25 mouse cellular contexts compared by ENCODE assay signal in genomic region chr2:137581491-137581890, GRCm38 (mm10).
DNase-seq lines count a peak whose midpoint lies in the region; ATAC-seq and TF ChIP-seq lines count a peak whose summit lies in the region.
"Had no signal": no experiment of that assay in that cellular context is flagged by ENCODE, and none has a peak within 500 bp of the region (broad histone marks: within the 10 kb centered on the region; RNA-seq: fewer than 3 reads in every experiment).

No protein-coding gene starts in this region.

- no peak overlapping the region for H3K27ac ChIP-seq in lung, embryonic 14.5 days (ENCODE audit: low read depth)
- H3K27ac ChIP-seq in embryonic facial prominence, embryonic 11.5 days (replicated peaks; ENCODE audit: low read depth, low read length): no peak overlapping the region
- H3K27ac ChIP-seq: heart, adult 2 months; heart, embryonic 13.5 days; hindbrain, embryonic 12.5 days; left cerebral cortex, adult 2 months; liver, embryonic 13.5 days; midbrain, embryonic 15.5 days; stomach, postnatal 0 days had no signal

- no peak overlapping the region for H3K4me2 ChIP-seq in lung, embryonic 14.5 days
- H3K4me2 ChIP-seq in embryonic facial prominence, embryonic 11.5 days (ENCODE audit: low read depth, low read length): no peak overlapping the region
- H3K4me2 ChIP-seq: heart, embryonic 13.5 days; hindbrain, embryonic 12.5 days; liver, embryonic 13.5 days; midbrain, embryonic 15.5 days had no signal

- no peak overlapping the region for H3K4me3 ChIP-seq in lung, embryonic 14.5 days (ENCODE audit: low read depth, low read length)
- H3K4me3 ChIP-seq in embryonic facial prominence, embryonic 11.5 days (ENCODE audit: low read depth, low read length): no peak overlapping the region
- H3K4me3 ChIP-seq: heart, adult 2 months; heart, embryonic 13.5 days; hindbrain, embryonic 12.5 days; left cerebral cortex, adult 2 months; liver, embryonic 13.5 days; megakaryocyte, embryonic 14.5 days; midbrain, embryonic 15.5 days had no signal

- no peaks in the 10 kb centered on the region for H3K36me3 ChIP-seq in lung, embryonic 14.5 days (ENCODE audit: insufficient read depth)
- no peaks in the 10 kb centered on the region for H3K36me3 ChIP-seq in embryonic facial prominence, embryonic 11.5 days (replicated peaks; ENCODE audit: control insufficient read depth, insufficient read depth, low read depth, low read length)
- H3K36me3 ChIP-seq: heart, embryonic 13.5 days; hindbrain, embryonic 12.5 days; liver, embryonic 13.5 days; midbrain, embryonic 15.5 days had no signal

- H3K4me1 ChIP-seq in lung, embryonic 14.5 days (ENCODE audit: insufficient read depth): no peaks in the 10 kb centered on the region
- H3K4me1 ChIP-seq in embryonic facial prominence, embryonic 11.5 days (ENCODE audit: control insufficient read depth, insufficient read depth, low read length): no peaks in the 10 kb centered on the region
- H3K4me1 ChIP-seq: heart, embryonic 13.5 days; hindbrain, embryonic 12.5 days; liver, embryonic 13.5 days; megakaryocyte, embryonic 14.5 days; midbrain, embryonic 15.5 days had no signal

- H3K9ac ChIP-seq in lung, embryonic 14.5 days: no peak overlapping the region
- no peak overlapping the region for H3K9ac ChIP-seq in embryonic facial prominence, embryonic 11.5 days (replicated peaks; ENCODE audit: low read length)
- H3K9ac ChIP-seq: forebrain, postnatal 0 days; heart, embryonic 13.5 days; hindbrain, embryonic 12.5 days; liver, embryonic 13.5 days; midbrain, embryonic 15.5 days had no signal

- peak; percentile 45 for DNase-seq in embryo, embryonic 10 days (ENCODE audit: low spot score)
- DNase-seq in embryo, embryonic 11 days: no peak
- DNase-seq in lung, embryonic 14.5 days: peak; percentile 9
- DNase-seq in lung, postnatal 25 days (ENCODE audit: low spot score): no peak
- DNase-seq in embryonic facial prominence, embryonic 11.5 days (ENCODE audit: low spot score): peak; percentile 57
- DNase-seq in mesoderm, embryonic 11.5 days (ENCODE audit: low read depth, low spot score): peak; percentile 4
- DNase-seq in MN1 (ENCODE audit: low spot score): no peak
- DNase-seq: adrenal gland, postnatal 10 days; cerebellum, adult 2 months; cerebellum, postnatal 36 days; forebrain, postnatal 0 days; gastrocnemius, postnatal 14 days; heart, adult 2 months; kidney, adult 2 months; kidney, postnatal 25 days; liver, embryonic 13.5 days; lung, adult 2 months; lung, postnatal 36 days had no signal

- no peaks in the 10 kb centered on the region for H3K27me3 ChIP-seq in lung, embryonic 14.5 days (ENCODE audit: insufficient read depth, low read length)
- no peaks in the 10 kb centered on the region for H3K27me3 ChIP-seq in embryonic facial prominence, embryonic 11.5 days (ENCODE audit: control insufficient read depth, insufficient read depth, low read length)
- H3K27me3 ChIP-seq: heart, embryonic 13.5 days; hindbrain, embryonic 12.5 days; liver, embryonic 13.5 days; megakaryocyte, embryonic 14.5 days; midbrain, embryonic 15.5 days had no signal

- 20% methylated on average over 2 of the region's 2 CpGs for WGBS in lung, embryonic 14.5 days
- WGBS in embryonic facial prominence, embryonic 11.5 days: 9% methylated on average over 2 of the region's 2 CpGs

- no peak for TF ChIP-seq CTCF in lung, embryonic 14.5 days (IDR thresholded peaks at IDR 0.05; ENCODE audit: low read depth)

- no peak for ATAC-seq in lung, embryonic 14.5 days (ENCODE audit: insufficient read depth)
- no peak for ATAC-seq in embryonic facial prominence, embryonic 11.5 days (replicated peaks; ENCODE audit: insufficient number of reproducible peaks, low FRiP score, low TSS enrichment, low read depth)
- no peak for ATAC-seq in CD4-positive, CD25-positive, alpha-beta regulatory T cell, adult 4 months
- ATAC-seq: forebrain, postnatal 0 days; midbrain, embryonic 15.5 days had no signal

- no peaks in the 10 kb centered on the region for H3K9me3 ChIP-seq in lung, embryonic 14.5 days (ENCODE audit: low read depth, low read length)
- no peaks in the 10 kb centered on the region for H3K9me3 ChIP-seq in embryonic facial prominence, embryonic 11.5 days (replicated peaks; ENCODE audit: control insufficient read depth, low read length)
- H3K9me3 ChIP-seq: heart, embryonic 13.5 days; hindbrain, embryonic 12.5 days; liver, embryonic 13.5 days; megakaryocyte, embryonic 14.5 days; midbrain, embryonic 15.5 days had no signal

Comparison
In these comparisons a context has a peak if more than half of its experiments do, and no peak if none do; other contexts are left out.
1. DNase-seq: peak in embryo, embryonic 10 days (single experiment), lung, embryonic 14.5 days (single experiment), embryonic facial prominence, embryonic 11.5 days (single experiment) and mesoderm, embryonic 11.5 days (single experiment); none in embryo, embryonic 11 days (single experiment), lung, postnatal 25 days (single experiment) and MN1 (single experiment).